Mouse (Mus musculus) ES-Bruce4 (cell line): ENCODE measurements around the gene Myb. TPM values are rescaled to one million over a fixed set of nuclear protein-coding genes. Genes with fewer than 3 reads are reported as not detected.
A peak's percentile ranks its signal among the peaks of the same experiment; 100 is the strongest.

Experiments
- H3K27ac ChIP-seq: 2 replicates; pipeline ENCODE4 v1.5.1; 2012; ENCODE audit warnings: low read length, inconsistent platforms; ENCODE audit not compliant: insufficient read depth
- H3K27me3 ChIP-seq: 2 replicates; pipeline ENCODE4 v1.6.1; 2012; ENCODE audit warnings: mild to moderate bottlenecking, low read length, inconsistent platforms; ENCODE audit not compliant: control insufficient read depth, poor library complexity, insufficient read depth, severe bottlenecking
- H3K36me3 ChIP-seq: 2 replicates; pipeline ENCODE4 v1.6.1; 2012; ENCODE audit warnings: inconsistent platforms, mild to moderate bottlenecking, low read length, moderate library complexity; ENCODE audit not compliant: control insufficient read depth, poor library complexity, insufficient read depth, severe bottlenecking
- H3K4me1 ChIP-seq: one replicate; pipeline ENCODE4 v1.8.1; 2011; ENCODE audit warnings: low read length; ENCODE audit not compliant: control insufficient read depth, insufficient read depth
- H3K4me3 ChIP-seq: 2 replicates; pipeline ENCODE4 v1.5.1; 2011; ENCODE audit warnings: low read depth, mild to moderate bottlenecking, low read length
- H3K9ac ChIP-seq: 2 replicates; pipeline ENCODE4 v1.6.1; 2012; ENCODE audit warnings: low read depth, mild to moderate bottlenecking, inconsistent platforms; ENCODE audit not compliant: poor library complexity, severe bottlenecking
- H3K9me3 ChIP-seq: replicated peaks from 2 replicates; pipeline ENCODE4 v1.6.1; 2012; ENCODE audit warnings: mild to moderate bottlenecking, low read length, inconsistent platforms; ENCODE audit not compliant: control insufficient read depth, poor library complexity, insufficient read depth, severe bottlenecking
- CTCF ChIP-seq: IDR thresholded peaks from one replicate; pipeline ENCODE4 v1.8.1; 2011; ENCODE audit warnings: low read depth, low read length
- EP300 ChIP-seq: IDR thresholded peaks from 2 replicates; pipeline ENCODE4 v1.6.1; 2011; ENCODE audit warnings: low read depth, low read length; ENCODE audit not compliant: insufficient read depth
- POLR2A ChIP-seq: IDR thresholded peaks from one replicate; pipeline ENCODE4 v1.8.1; 2011; ENCODE audit warnings: low read length; ENCODE audit not compliant: insufficient read depth
- polyA plus RNA-seq: library from polyadenylated mRNA; stranded (reverse); fragments of >200 nt; gene quantifications from 2 replicates; pipeline ENCODE4 v1.2.4, GENCODE M21; 2011; ENCODE audit warnings: low read depth; ENCODE audit not compliant: missing spikeins, insufficient read depth, insufficient read length

The Myb gene
- 11.3 and 12.7 TPM in 2 replicates for polyA plus RNA-seq

DNA sequence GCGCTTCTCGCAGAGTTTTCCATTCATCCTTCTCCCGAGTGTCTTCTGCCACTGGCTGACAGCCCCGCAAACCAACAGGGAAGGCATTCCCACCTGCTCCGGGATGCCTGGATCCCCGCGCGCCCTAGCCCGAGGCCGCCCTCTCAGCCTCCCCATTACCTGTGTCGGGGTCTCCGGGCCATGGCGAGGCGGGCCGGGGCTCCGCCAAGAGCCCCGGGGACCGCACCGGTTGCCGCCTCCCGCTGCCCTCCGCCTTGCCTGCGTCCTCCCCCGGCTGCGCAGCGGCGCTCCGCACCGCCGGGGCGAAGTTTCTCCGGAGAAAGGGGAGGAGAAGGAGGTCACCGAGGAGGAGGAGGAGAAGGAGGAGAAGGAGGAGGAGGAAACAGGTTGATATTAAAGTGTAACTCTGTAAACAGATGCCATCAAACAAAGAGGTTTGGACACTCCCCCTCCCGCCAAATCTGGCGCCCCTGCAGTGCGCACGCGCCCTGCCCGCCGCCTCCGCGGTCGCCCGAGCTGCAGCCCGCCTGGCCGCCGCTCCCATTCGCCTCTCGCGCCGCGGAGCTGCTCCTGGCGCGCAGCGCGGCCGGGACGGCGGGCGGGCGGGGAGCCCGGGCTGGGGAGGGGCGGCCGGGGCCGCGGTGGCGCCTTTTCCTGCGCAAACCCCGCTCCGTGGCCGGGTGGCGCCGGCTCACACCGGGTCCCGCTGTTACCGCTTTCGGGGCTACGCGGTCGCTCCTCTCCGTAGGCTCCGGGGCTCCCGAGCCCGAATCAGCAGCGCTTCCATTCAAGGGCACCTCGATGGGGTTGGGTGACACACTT is at the start of gene Myb:
Gene Myb, minus strand, starts transcription at position 448 of the 822 bp plus-strand sequence.
- TF ChIP-seq POLR2A (no peak), CTCF (no peak), EP300 (no peak)
- H3K9me3 ChIP-seq: no peaks in the 10 kb centered on the region
- no peaks in the 10 kb centered on the region for H3K36me3 ChIP-seq
- no peaks in the 10 kb centered on the region for H3K4me1 ChIP-seq
- H3K4me3 ChIP-seq: peak within 1 kb of the TSS; percentile 66
- H3K9ac ChIP-seq: peak within 1 kb of the TSS; percentile 83
- H3K27me3 ChIP-seq: no peaks in the 10 kb centered on the region
- H3K27ac ChIP-seq: no peak within 1 kb of the TSS

DNA sequence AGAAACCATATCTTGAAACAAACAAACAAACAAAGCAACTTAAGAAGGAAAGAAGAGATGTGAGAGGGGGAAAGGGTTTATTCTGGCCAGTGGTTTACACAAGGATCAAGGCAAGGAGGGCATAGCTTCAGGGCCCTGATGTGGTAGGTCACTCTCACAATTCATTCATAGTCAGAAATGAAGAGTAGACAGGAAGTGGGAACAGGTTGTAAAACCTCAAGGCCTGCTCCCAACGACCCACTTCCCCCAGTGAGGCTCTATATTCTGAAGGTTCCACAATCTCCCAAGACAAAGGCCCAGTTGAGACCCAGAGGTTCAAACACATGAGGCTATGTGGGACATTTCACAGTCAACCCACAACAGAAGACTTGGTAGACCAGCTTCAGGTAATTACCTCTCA is 46.6 kb upstream of the Myb start:
- H3K27me3 ChIP-seq: no peaks in the 10 kb centered on the region
- no peak overlapping the region for H3K27ac ChIP-seq
- H3K9me3 ChIP-seq: peaks cover 11% of the 10 kb centered on the region
- H3K36me3 ChIP-seq: no peaks in the 10 kb centered on the region
- no peaks in the 10 kb centered on the region for H3K4me1 ChIP-seq
- no peak overlapping the region for H3K4me3 ChIP-seq
- TF ChIP-seq CTCF (no peak), EP300 (no peak), POLR2A (no peak)
- no peak overlapping the region for H3K9ac ChIP-seq

DNA sequence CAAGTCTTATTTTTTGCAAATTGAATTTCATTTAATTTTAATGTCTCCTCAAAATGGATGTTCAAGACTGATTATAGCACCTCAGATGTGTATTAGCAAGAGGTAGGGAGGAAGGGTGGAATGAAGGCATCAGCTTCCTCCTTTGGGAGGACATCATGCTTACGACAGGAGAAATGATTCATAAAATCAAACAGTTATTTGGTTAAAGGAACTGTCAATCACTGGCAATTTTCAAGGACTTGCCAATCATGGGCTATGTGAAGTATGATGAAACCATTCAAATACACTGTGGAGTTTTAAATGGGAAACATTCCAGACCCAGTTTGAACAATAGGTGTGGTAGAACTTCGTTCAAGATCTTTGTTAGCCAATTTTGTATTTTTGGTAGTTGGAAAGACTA is 45.4 kb upstream of the Myb start:
- no peaks in the 10 kb centered on the region for H3K36me3 ChIP-seq
- H3K4me3 ChIP-seq: no peak overlapping the region
- H3K9me3 ChIP-seq: peaks cover 11% of the 10 kb centered on the region
- H3K27ac ChIP-seq: no peak overlapping the region
- TF ChIP-seq CTCF: no peak
- no peak for TF ChIP-seq POLR2A
- no peak overlapping the region for H3K9ac ChIP-seq
- H3K4me1 ChIP-seq: no peaks in the 10 kb centered on the region
- H3K27me3 ChIP-seq: no peaks in the 10 kb centered on the region

DNA sequence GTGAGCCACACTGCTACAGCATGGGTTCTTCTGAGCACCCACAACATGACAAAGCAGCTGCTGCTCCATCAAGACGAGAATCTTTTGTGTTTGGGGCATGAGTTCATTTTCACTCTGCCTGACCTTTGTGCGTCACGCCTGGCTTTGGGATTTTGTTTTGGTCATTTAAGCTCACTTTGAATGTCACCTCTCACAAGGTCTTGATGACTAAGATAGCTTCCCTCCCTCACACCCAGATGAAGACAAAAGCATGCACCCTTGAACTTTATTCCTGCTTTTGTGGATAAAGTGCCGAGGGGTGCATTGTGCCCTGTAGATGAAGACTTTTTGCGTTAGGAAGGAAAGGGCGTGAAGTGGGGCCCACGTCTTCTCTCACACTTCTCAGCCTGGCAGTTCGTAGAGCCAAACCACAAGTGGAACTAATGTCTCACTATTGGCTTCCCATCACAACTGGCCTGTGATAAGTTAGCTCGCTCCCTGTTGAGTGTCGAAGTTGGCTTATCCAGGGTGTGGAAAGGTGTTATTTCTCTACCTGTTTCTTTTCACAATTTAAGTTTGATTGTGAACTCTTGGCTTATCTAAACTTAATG is 43.8 kb upstream of the Myb start:
- TF ChIP-seq CTCF: no peak
- TF ChIP-seq EP300: no peak
- TF ChIP-seq POLR2A: no peak

DNA sequence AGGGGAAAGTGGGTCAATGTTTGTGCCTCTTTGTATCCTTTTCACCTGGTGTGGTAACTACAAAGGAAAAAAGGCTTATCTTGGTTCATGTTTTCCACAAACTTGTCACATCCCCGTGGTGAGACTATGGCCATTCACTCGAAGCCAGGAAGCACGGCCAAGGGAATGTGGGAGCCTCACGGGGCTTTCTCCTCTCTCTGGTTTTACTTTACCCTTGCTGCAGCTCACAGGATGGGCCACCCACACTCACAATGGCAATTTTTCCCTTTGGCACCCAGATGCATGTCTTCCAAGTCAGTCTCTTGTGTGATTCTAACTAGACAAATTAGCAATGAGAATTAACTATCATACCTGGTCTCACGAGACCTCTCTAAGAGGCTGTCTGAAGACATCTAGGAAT is 43.1 kb upstream of the Myb start:
- Histone ChIP-seq H3K27ac (no peak overlapping the region), H3K27me3 (no peaks in the 10 kb centered on the region), H3K4me3 (no peak overlapping the region), H3K36me3 (no peaks in the 10 kb centered on the region), H3K9ac (no peak overlapping the region), H3K4me1 (no peaks in the 10 kb centered on the region), H3K9me3 (no peaks in the 10 kb centered on the region)
- TF ChIP-seq CTCF: no peak
- no peak for TF ChIP-seq EP300
- TF ChIP-seq POLR2A: no peak

More for the DNA sequence above, 43.8 kb upstream of the Myb start:
- Histone ChIP-seq H3K9ac (no peak overlapping the region), H3K4me1 (no peaks in the 10 kb centered on the region), H3K27me3 (no peaks in the 10 kb centered on the region), H3K4me3 (no peak overlapping the region), H3K36me3 (no peaks in the 10 kb centered on the region), H3K9me3 (no peaks in the 10 kb centered on the region), H3K27ac (no peak overlapping the region)

- Histone ChIP-seq H3K27ac (no peak overlapping the region), H3K9ac (no peak overlapping the region), H3K9me3 (no peaks in the 10 kb centered on the region), H3K27me3 (no peaks in the 10 kb centered on the region), H3K4me3 (no peak overlapping the region), H3K4me1 (no peaks in the 10 kb centered on the region), H3K36me3 (no peaks in the 10 kb centered on the region)
- TF ChIP-seq CTCF: no peak
- no peak for TF ChIP-seq EP300
- no peak for TF ChIP-seq POLR2A
Observed at GRCm38 (mm10) chr10:21203461-21203860, 42.7 kb upstream of the Myb start.
